Mouse (Mus musculus) heart, embryonic 13.5 days (tissue): ENCODE data around the gene Tbk1. TPM values are rescaled to one million over a fixed set of nuclear protein-coding genes. Genes with fewer than 3 reads are reported as not detected.

Experiments
- ATAC-seq: fragments of 200-750 bp; cut with Nextera tagmentation; 2 replicates; pipeline ENCODE4 v1.8.0; 2017; ENCODE audit warnings: moderate TSS enrichment; ENCODE audit not compliant: insufficient number of reproducible peaks, low FRiP score, low TSS enrichment; ENCODE audit errors: extremely low read depth
- H3K27ac ChIP-seq: fragments of 300-500 bp; sonication (generic); replicated peaks from 2 replicates; pipeline ENCODE4 v1.5.1; 2015; ENCODE audit warnings: moderate library complexity, mild to moderate bottlenecking, inconsistent platforms
- H3K27me3 ChIP-seq: fragments of 300-500 bp; sonication (generic); replicated peaks from 2 replicates; pipeline ENCODE4 v1.6.1; 2015; ENCODE audit warnings: mild to moderate bottlenecking, inconsistent platforms
- H3K36me3 ChIP-seq: fragments of 300-500 bp; sonication (generic); 2 replicates; pipeline ENCODE4 v1.6.1; 2015; ENCODE audit warnings: mild to moderate bottlenecking, inconsistent platforms
- H3K4me1 ChIP-seq: fragments of 300-500 bp; sonication (generic); 2 replicates; pipeline ENCODE4 v1.6.1; 2015; ENCODE audit warnings: inconsistent platforms
- H3K4me2 ChIP-seq: fragments of 300-500 bp; sonication (generic); 2 replicates; pipeline ENCODE4 v1.6.1; 2015; ENCODE audit warnings: inconsistent platforms, mild to moderate bottlenecking, moderate library complexity
- H3K4me3 ChIP-seq: fragments of 300-500 bp; sonication (generic); 2 replicates; pipeline ENCODE4 v1.5.1; 2015; ENCODE audit warnings: moderate library complexity, mild to moderate bottlenecking, inconsistent platforms
- H3K9ac ChIP-seq: fragments of 300-500 bp; sonication (generic); 2 replicates; pipeline ENCODE4 v1.6.1; 2015; ENCODE audit warnings: inconsistent platforms, mild to moderate bottlenecking, moderate library complexity
- H3K9me3 ChIP-seq: fragments of 300-500 bp; sonication (generic); 2 replicates; pipeline ENCODE4 v1.6.1; 2016; ENCODE audit warnings: inconsistent platforms
- WGBS: fragments of 180-500 bp; shearing (Covaris S2); methylation state at CpG from one replicate; pipeline ENCODE4 v1.1.7; 2015; ENCODE audit warnings: mixed read lengths; 5-methylcytosine and 5-hydroxymethylcytosine counted together
- polyA plus RNA-seq: library from polyadenylated mRNA; unstranded; fragments of >200 nt; fragmentation: Nextera tagmentation; extraction: Ambion mirVana; gene quantifications from 2 replicates; pipeline ENCODE4 v1.2.1, GENCODE M21; 2015

Gene Tbk1
- polyA plus RNA-seq, 1 experiment from 2014 or later = 21.8 TPM

DNA sequence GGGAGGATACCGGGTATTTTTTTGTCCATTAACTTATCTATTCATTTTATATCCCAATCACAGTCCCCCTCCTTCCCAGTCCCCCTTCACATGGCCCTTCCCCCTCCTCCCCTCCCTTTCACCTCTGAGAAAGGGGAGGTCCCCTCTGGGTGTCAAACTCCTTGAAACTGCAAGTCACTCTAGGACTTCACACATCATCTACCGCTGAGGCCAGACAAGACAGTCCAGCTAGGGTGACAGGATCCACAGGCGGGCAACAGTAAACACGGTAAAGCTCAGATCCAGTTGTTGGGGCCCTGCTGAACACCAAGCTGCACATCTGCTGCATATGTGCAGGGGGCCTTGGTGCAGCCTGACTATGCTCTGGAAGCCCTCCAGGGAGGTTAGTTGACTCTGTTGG, 51.6 kb downstream of the Tbk1 start:
- no peak overlapping the region for H3K27ac ChIP-seq
- no peak for ATAC-seq
- H3K4me3 ChIP-seq = no peak overlapping the region
- peaks cover 11% of the 10 kb centered on the region for H3K4me1 ChIP-seq
- WGBS = 52% methylated on average over 4 of the region's 4 CpGs
- H3K36me3 ChIP-seq = no peaks in the 10 kb centered on the region
- no peak overlapping the region for H3K4me2 ChIP-seq
- no peak overlapping the region for H3K9ac ChIP-seq
- H3K9me3 ChIP-seq = no peaks in the 10 kb centered on the region
- H3K27me3 ChIP-seq = peaks cover 17% of the 10 kb centered on the region

DNA sequence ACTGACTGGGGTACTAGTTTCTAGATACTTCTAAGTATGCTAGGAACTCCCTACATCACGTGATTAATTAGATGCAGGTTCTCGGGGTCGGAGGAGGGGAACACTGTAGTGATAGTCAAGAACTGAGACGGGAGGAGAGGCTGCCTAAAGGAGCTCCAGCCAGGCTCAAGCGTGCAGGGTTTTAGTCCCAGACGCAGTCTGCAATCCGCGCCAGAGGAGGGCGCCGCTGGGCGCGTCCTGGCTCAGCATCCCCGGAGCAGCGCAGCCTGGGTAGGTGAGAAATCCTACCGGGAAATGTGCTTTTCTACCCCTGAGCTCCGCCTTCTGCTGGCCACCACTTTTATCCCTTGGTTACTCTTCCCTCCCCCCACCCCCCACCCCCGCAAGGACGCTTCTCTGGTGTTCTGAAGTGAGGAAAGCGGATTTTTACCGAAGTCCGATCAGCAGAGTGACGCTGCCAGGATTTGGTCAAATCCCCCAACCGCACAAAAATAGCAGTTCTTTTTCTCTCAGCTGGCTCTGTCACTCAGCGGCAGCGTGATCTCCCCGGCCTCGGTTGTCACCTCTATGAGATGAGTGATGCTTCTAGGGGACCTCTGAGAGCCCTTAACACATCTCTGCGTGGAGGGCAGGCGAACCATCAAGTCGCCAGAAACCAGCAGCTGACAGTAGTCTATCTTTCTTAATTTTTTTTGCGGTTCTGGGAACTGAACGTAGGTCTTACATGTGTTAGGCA, 53.3 kb downstream of the Tbk1 start:
- no peak; the same call in 1 of the 2 replicates for ATAC-seq
- peak overlapping the region; percentile 68 for H3K9ac ChIP-seq
- peak overlapping the region; percentile 47 for H3K4me3 ChIP-seq
- H3K9me3 ChIP-seq = peaks cover 4% of the 10 kb centered on the region; the same call in 1 of the 2 replicates
- whole genome bisulfite sequencing = 6% methylated on average over 32 of the region's 32 CpGs
- H3K4me2 ChIP-seq = peak overlapping the region; percentile 74
- H3K27ac ChIP-seq = no peak overlapping the region
- H3K4me1 ChIP-seq = peaks cover 11% of the 10 kb centered on the region
- H3K27me3 ChIP-seq = peaks cover 17% of the 10 kb centered on the region
- no peaks in the 10 kb centered on the region for H3K36me3 ChIP-seq

DNA sequence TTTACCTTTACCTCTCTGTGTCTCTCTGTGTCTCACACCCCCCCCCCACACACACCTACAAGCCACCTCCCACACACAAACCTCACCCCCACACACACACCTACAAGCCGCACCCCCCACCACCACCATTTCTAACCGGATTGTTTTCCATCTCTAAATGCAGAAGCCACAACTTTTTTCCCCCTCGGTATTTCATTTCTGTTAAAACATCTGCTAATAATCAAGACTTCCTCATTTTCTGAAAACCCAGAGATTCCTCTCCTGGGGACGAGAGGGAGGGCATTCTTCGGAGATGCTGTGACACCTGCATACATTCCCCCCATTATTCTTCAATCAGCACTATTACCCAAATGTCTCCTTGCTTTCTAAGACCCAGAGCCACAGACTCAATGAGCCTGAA, 55.0 kb downstream of the Tbk1 start:
- ATAC-seq = no peak
- no peak overlapping the region for H3K9ac ChIP-seq
- H3K4me2 ChIP-seq = no peak overlapping the region
- no peaks in the 10 kb centered on the region for H3K36me3 ChIP-seq
- no peak overlapping the region for H3K27ac ChIP-seq
- H3K4me3 ChIP-seq = no peak overlapping the region
- peaks cover 17% of the 10 kb centered on the region for H3K27me3 ChIP-seq
- 75% methylated on average over 5 of the region's 5 CpGs for WGBS
- H3K4me1 ChIP-seq = peaks cover 7% of the 10 kb centered on the region
- H3K9me3 ChIP-seq = peaks cover 4% of the 10 kb centered on the region; the same call in 1 of the 2 replicates

DNA sequence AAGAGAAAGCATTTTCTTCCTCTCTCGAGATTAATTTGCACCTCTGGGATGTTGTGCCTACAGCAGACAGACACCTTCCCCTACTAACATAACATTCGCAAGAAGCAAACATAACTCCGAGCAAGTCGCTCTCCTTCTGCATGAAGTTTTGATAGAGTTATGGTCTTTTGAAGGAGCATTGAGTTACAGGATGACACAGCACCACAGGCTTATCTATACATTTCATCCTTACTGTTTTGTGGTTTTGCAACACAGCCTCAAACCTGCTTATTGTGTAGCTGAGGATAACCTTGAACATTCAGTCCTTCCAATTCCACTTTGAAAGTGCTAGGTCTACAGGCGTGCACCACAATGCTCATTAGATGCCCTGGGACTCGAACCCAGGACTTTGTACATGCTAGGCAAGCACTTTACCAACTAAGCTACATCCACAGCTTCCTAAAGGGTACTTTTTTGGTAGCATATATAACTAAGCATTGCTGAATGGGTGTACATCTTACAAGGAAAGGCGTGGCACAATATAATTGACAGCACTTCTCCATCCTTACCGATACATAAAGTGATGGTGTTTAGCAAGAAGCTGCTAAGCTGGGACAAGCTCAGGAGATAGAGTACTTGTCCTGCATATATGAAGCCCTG, 56.1 kb downstream of the Tbk1 start:
- Histone ChIP-seq H3K27me3 (peaks cover 17% of the 10 kb centered on the region), H3K4me3 (no peak overlapping the region), H3K9ac (no peak overlapping the region), H3K4me1 (peaks cover 7% of the 10 kb centered on the region), H3K27ac (no peak overlapping the region), H3K4me2 (no peak overlapping the region), H3K9me3 (peaks cover 4% of the 10 kb centered on the region; the same call in 1 of the 2 replicates), H3K36me3 (no peaks in the 10 kb centered on the region)
- no peak for ATAC-seq
- whole genome bisulfite sequencing = 86% methylated on average over 8 of the region's 8 CpGs

DNA sequence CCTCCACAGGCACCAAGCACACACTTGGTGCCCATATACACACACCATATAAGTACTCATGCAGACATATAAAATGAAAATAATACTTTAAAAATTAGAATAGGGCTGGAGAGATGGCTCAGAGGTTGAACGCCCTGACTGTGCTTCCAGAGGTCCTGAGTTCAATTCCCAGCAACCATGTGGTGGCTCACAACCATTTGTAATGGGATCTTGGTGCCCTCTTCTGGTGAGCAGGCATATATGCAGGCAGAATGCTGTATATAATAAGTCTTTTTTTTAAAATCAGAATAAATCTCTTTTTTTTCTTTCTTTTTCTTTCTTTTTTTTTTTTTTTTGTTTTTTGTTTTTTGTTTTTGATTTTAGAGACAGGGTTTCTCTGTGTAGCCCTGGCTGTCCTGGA, 57.3 kb downstream of the Tbk1 start:
- no peak for ATAC-seq
- Histone ChIP-seq H3K4me1 (peaks cover 7% of the 10 kb centered on the region), H3K9me3 (peaks cover 4% of the 10 kb centered on the region; the same call in 1 of the 2 replicates), H3K4me3 (no peak overlapping the region), H3K27ac (no peak overlapping the region), H3K4me2 (no peak overlapping the region), H3K36me3 (no peaks in the 10 kb centered on the region), H3K27me3 (peaks cover 17% of the 10 kb centered on the region), H3K9ac (no peak overlapping the region)
- 89% methylated on average over 1 of the region's 1 CpGs for WGBS

DNA sequence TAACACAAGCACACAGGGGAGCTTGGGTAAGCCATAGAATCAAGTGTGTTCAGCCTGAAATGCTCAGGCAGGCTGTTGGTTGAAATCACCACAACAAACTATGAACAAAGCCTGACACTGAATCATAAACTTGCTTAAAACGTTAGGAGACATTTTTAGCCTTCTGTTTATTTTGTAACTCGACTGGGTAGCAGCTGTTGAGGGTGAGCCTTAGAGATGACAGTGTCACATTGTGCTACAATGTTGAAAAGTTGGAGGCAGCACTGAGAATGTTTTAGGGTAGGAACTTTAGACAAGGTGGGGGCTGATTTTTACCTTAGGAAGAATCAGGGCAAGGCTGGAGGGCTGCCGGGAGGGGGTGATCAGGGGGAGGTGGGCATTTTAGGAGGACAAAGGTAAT, 58.1 kb downstream of the Tbk1 start:
- ATAC-seq = no peak
- Histone ChIP-seq H3K9me3 (peaks cover 4% of the 10 kb centered on the region; the same call in 1 of the 2 replicates), H3K27ac (no peak overlapping the region), H3K4me1 (peaks cover 7% of the 10 kb centered on the region), H3K27me3 (peaks cover 17% of the 10 kb centered on the region), H3K9ac (no peak overlapping the region), H3K4me3 (no peak overlapping the region), H3K36me3 (no peaks in the 10 kb centered on the region), H3K4me2 (no peak overlapping the region)
- 77% methylated on average over 3 of the region's 3 CpGs for WGBS

DNA sequence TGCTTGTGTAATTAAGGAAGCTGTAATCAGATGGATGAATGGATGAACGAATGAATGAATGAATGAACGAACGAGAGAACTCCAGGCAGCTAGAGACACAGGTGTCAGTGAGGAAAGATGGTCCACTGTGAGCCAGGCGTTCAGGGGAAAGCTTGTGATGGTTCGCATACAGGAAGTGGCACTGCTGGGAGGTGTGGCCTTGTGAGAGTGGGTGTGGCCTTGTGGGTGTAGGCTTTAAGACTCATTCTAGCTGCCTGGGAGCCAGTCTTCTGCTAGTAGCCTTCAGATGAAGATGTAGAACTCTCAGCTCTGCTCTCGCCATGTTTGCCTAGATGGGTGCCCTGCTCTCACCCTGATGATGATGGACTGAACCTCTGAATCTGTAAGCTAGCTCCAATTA, 59.5 kb downstream of the Tbk1 start:
- peaks cover 12% of the 10 kb centered on the region for H3K27me3 ChIP-seq
- no peak overlapping the region for H3K4me3 ChIP-seq
- no peak overlapping the region for H3K9ac ChIP-seq
- ATAC-seq = no peak
- no peak overlapping the region for H3K27ac ChIP-seq
- no peaks in the 10 kb centered on the region for H3K4me1 ChIP-seq
- H3K36me3 ChIP-seq = no peaks in the 10 kb centered on the region
- H3K4me2 ChIP-seq = no peak overlapping the region
- 85% methylated on average over 6 of the region's 6 CpGs for WGBS
- peaks cover 4% of the 10 kb centered on the region; the same call in 1 of the 2 replicates for H3K9me3 ChIP-seq

DNA sequence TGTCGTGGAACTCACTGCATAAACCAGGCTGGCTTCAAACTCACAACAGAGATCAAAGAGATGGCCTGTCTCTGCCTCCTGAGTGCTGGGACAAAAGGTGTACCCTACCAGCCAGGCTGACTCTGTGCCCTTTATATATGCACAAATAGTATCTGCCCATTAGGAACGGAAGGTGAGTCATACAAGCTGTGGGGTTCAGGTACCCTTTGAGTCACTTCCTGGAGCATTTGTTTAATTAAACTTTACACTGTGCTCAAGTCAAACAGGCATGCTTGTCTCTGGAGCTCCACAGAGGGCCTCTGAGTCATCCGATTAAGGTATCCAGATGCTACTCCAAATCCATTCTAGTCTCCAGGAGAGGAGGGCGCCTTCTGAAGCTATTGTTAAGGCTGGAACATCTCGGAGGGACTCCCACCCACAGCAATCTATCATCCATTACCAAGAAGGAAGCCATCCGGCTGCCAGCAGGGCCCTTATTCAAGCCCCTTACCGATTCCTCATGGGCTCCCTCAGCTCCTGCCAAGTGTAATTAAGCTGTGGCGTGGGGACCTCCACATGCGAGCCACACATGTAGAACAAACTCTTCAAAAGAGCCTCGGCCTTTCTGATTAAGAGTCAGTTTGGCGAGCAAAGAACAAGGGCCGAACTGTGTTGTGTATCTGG, 65.5 kb downstream of the Tbk1 start:
- H3K9me3 ChIP-seq = no peaks in the 10 kb centered on the region
- H3K4me1 ChIP-seq = 0 out of 2 replicates have a peak, but pooled peaks cover 6% of the 10 kb centered on the region
- H3K4me3 ChIP-seq = no peak overlapping the region
- WGBS = 30% methylated on average over 12 of the region's 12 CpGs
- no peaks in the 10 kb centered on the region for H3K36me3 ChIP-seq
- H3K4me2 ChIP-seq = 0 out of 2 replicates have a peak overlapping the region, but pooled peaks have one; percentile 11
- ATAC-seq = no peak
- 0 out of 2 replicates have a peak overlapping the region, but pooled peaks have one; percentile 2 for H3K9ac ChIP-seq
- no peaks in the 10 kb centered on the region for H3K27me3 ChIP-seq
- H3K27ac ChIP-seq = no peak overlapping the region

DNA sequence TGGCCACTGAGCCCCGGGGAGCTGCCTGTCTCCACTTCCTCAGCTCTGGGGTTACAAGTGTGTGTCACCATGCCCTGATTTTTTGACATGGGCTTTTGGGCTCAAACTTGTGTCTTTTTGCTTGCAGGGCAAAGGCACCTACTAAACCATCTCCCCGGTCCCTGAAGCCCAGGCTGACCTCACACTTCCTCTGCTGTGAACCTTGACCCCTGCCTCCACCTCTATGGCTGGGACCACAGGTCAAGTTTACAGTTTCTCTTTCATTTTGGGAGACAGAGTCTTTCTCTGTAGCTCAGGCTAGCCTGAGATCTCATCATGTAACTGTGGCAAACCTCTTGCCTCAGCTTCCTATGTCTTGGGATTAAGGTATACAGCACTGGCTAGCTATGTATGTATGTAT, 66.9 kb downstream of the Tbk1 start:
- WGBS = 59% methylated on average over 2 of the region's 2 CpGs
- H3K27me3 ChIP-seq = no peaks in the 10 kb centered on the region
- ATAC-seq = no peak

DNA sequence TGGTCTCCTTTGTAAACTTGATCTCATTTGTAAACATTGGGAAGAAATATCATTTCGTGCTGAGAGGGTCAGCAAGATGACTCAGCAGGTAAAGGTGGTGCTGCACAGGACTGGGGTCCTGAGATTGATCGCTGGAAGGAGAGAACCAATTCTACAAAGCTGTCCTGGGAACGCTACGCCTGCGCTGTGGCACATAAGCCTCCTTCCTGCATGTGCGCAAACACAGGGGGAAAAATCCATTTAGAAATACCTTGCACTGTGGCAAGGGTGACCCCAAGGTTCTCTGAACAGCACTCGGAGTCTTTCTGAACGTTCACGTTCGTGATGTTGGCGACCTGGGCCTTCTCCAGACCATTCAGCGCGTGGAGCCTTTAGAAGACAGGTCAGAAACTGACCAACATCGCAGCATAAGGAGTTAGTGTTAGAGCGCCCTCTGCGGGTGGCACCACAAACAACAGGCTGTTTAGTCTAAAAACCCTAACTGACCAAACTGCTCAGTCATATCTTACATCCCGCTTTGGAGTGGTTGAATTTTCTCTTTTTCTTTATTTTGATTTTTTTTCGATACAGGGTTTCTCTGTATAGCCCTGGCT, 70.5 kb downstream of the Tbk1 start:
- 0 out of 2 replicates have a peak, but pooled peaks have one; percentile 31 for ATAC-seq
- H3K27ac ChIP-seq = no peak overlapping the region
- H3K4me3 ChIP-seq = no peak overlapping the region
- 30% methylated on average over 18 of the region's 18 CpGs for whole genome bisulfite sequencing
- no peaks in the 10 kb centered on the region for H3K36me3 ChIP-seq
- H3K4me1 ChIP-seq = 0 out of 2 replicates have a peak, but pooled peaks cover under 1% of the 10 kb centered on the region
- H3K9me3 ChIP-seq = no peaks in the 10 kb centered on the region
- no peak overlapping the region for H3K4me2 ChIP-seq
- no peaks in the 10 kb centered on the region for H3K27me3 ChIP-seq
- H3K9ac ChIP-seq = peak overlapping the region; percentile 63

More for the DNA sequence above, 66.9 kb downstream of the Tbk1 start:
- no peaks in the 10 kb centered on the region for H3K9me3 ChIP-seq
- no peak overlapping the region for H3K4me3 ChIP-seq
- H3K9ac ChIP-seq = no peak overlapping the region
- H3K27ac ChIP-seq = no peak overlapping the region
- 0 out of 2 replicates have a peak, but pooled peaks cover 6% of the 10 kb centered on the region for H3K4me1 ChIP-seq
- no peaks in the 10 kb centered on the region for H3K36me3 ChIP-seq
- H3K4me2 ChIP-seq = no peak overlapping the region
